Mouse (Mus musculus): ENCODE data around the gene Rxrb. TPM values are rescaled to one million over a fixed set of nuclear protein-coding genes. Genes with fewer than 3 reads are reported as not detected.
"Not testable (repeated sequence)": the region's sequence is repeated elsewhere in the genome, so short reads cannot be mapped to it uniquely, and the experiment has no call there.

The Rxrb gene
- polyA plus RNA-seq, 2 experiments = 29.2 to 83.2 TPM

- no peak overlapping the region for H3K27ac ChIP-seq (replicated peaks; ENCODE audit: low read depth, low read length)
- peak overlapping the region; percentile 93 for H3K4me2 ChIP-seq (replicated peaks; ENCODE audit: low read depth, low read length, severe bottlenecking)
- no peaks in the 10 kb centered on the region for H3K9me3 ChIP-seq (ENCODE audit: control insufficient read depth, low read length)
- H3K9ac ChIP-seq (ENCODE audit: low read depth, low read length, severe bottlenecking) = peak overlapping the region; percentile 48
- TF ChIP-seq POLR2A (IDR thresholded peaks at IDR 0.05; ENCODE audit: borderline replicate concordance, extremely low read depth, insufficient read depth, insufficient read length) = no peak
- H3K4me3 ChIP-seq (replicated peaks; ENCODE audit: low read length) = peak overlapping the region; percentile 49
- ATAC-seq (ENCODE audit: low FRiP score, low read depth) = 0 out of 2 replicates have a peak, but pooled peaks have one; percentile 41
- no peak for DNase-seq (ENCODE audit: low spot score)
- H3K36me3 ChIP-seq (ENCODE audit: control insufficient read depth, insufficient read depth, low read length) = no peaks in the 10 kb centered on the region
- no peaks in the 10 kb centered on the region for H3K4me1 ChIP-seq (ENCODE audit: control insufficient read depth, insufficient read depth, low read length)
- H3K27me3 ChIP-seq (ENCODE audit: control insufficient read depth, insufficient read depth, low read length) = peaks cover 28% of the 10 kb centered on the region
- WGBS = 2% methylated on average over 75 of the region's 87 CpGs
Observed at GRCm38 (mm10) chr17:33999341-34000149, 32.1 kb upstream of the Rxrb start.

- H3K9me3 ChIP-seq (ENCODE audit: control insufficient read depth, low read length) = no peaks in the 10 kb centered on the region
- H3K4me3 ChIP-seq (replicated peaks; ENCODE audit: low read length) = peak within 1 kb of the TSS; percentile 49
- ATAC-seq (ENCODE audit: low FRiP score, low read depth) = peak; percentile 80; the same call in 1 of the 2 replicates
- DNase-seq (ENCODE audit: low spot score) = peak; percentile 48
- peaks cover 28% of the 10 kb centered on the region for H3K27me3 ChIP-seq (ENCODE audit: control insufficient read depth, insufficient read depth, low read length)
- WGBS = under 1% methylated on average over 27 of the region's 30 CpGs
- no peaks in the 10 kb centered on the region for H3K4me1 ChIP-seq (ENCODE audit: control insufficient read depth, insufficient read depth, low read length)
- no peaks in the 10 kb centered on the region for H3K36me3 ChIP-seq (ENCODE audit: control insufficient read depth, insufficient read depth, low read length)
- H3K27ac ChIP-seq (replicated peaks; ENCODE audit: low read depth, low read length) = no peak within 1 kb of the TSS
- H3K9ac ChIP-seq (ENCODE audit: low read depth, low read length, severe bottlenecking) = peak within 1 kb of the TSS; percentile 48
- no peak for TF ChIP-seq POLR2A (IDR thresholded peaks at IDR 0.05; ENCODE audit: borderline replicate concordance, extremely low read depth, insufficient read depth, insufficient read length)
- peak within 1 kb of the TSS; percentile 93 for H3K4me2 ChIP-seq (replicated peaks; ENCODE audit: low read depth, low read length, severe bottlenecking)
Observed at GRCm38 (mm10) chr17:34000150-34000537, 31.5 kb upstream of the Rxrb start, which contains the start of gene H2-K1. H2-K1 (minus strand) TSS chr17:34000347.

- not testable (repeated sequence) for H3K4me2 ChIP-seq (replicated peaks; ENCODE audit: low read depth, low read length, severe bottlenecking); DNase-seq (ENCODE audit: low spot score); H3K27ac ChIP-seq (replicated peaks; ENCODE audit: low read depth, low read length); H3K4me3 ChIP-seq (replicated peaks; ENCODE audit: low read length); H3K4me1 ChIP-seq (ENCODE audit: control insufficient read depth, insufficient read depth, low read length); H3K36me3 ChIP-seq (ENCODE audit: control insufficient read depth, insufficient read depth, low read length); H3K9ac ChIP-seq (ENCODE audit: low read depth, low read length, severe bottlenecking); ATAC-seq (ENCODE audit: low FRiP score, low read depth); H3K9me3 ChIP-seq (ENCODE audit: control insufficient read depth, low read length)
- 41% methylated on average over 2 of the region's 2 CpGs for WGBS
- peaks cover 28% of the 10 kb centered on the region for H3K27me3 ChIP-seq (ENCODE audit: control insufficient read depth, insufficient read depth, low read length)
Observed at GRCm38 (mm10) chr17:34000796-34001195, 30.8 kb upstream of the Rxrb start.

- Histone ChIP-seq H3K4me2 (replicated peaks; ENCODE audit: low read depth, low read length, severe bottlenecking) (no peak overlapping the region), H3K9me3 (ENCODE audit: control insufficient read depth, low read length) (no peaks in the 10 kb centered on the region), H3K36me3 (ENCODE audit: control insufficient read depth, insufficient read depth, low read length) (no peaks in the 10 kb centered on the region), H3K27ac (replicated peaks; ENCODE audit: low read depth, low read length) (no peak overlapping the region), H3K9ac (ENCODE audit: low read depth, low read length, severe bottlenecking) (no peak overlapping the region), H3K27me3 (ENCODE audit: control insufficient read depth, insufficient read depth, low read length) (peaks cover 28% of the 10 kb centered on the region), H3K4me1 (ENCODE audit: control insufficient read depth, insufficient read depth, low read length) (no peaks in the 10 kb centered on the region), H3K4me3 (replicated peaks; ENCODE audit: low read length) (no peak overlapping the region)
- ATAC-seq (ENCODE audit: low FRiP score, low read depth) (no peak), DNase-seq (ENCODE audit: low spot score) (no peak)
- TF ChIP-seq POLR2A (IDR thresholded peaks at IDR 0.05; ENCODE audit: borderline replicate concordance, extremely low read depth, insufficient read depth, insufficient read length) = no peak
- WGBS = 10% methylated on average over 5 of the region's 5 CpGs
Observed at GRCm38 (mm10) chr17:34003426-34003825, 28.2 kb upstream of the Rxrb start.

- 31% methylated on average over 2 of the region's 2 CpGs for WGBS
Observed at GRCm38 (mm10) chr17:34006570-34006969, 25.0 kb upstream of the Rxrb start.

More at GRCm38 (mm10) chr17:34006570-34006969, 25.0 kb upstream of the Rxrb start:
- TF ChIP-seq POLR2A (IDR thresholded peaks at IDR 0.05; ENCODE audit: borderline replicate concordance, extremely low read depth, insufficient read depth, insufficient read length) = no peak
- H3K36me3 ChIP-seq (ENCODE audit: control insufficient read depth, insufficient read depth, low read length) = no peaks in the 10 kb centered on the region
- H3K4me3 ChIP-seq (replicated peaks; ENCODE audit: low read length) = no peak overlapping the region
- H3K27me3 ChIP-seq (ENCODE audit: control insufficient read depth, insufficient read depth, low read length) = peaks cover 6% of the 10 kb centered on the region; the same call in 1 of the 2 replicates
- no peak overlapping the region for H3K9ac ChIP-seq (ENCODE audit: low read depth, low read length, severe bottlenecking)
- DNase-seq (ENCODE audit: low spot score) (no peak), ATAC-seq (ENCODE audit: low FRiP score, low read depth) (no peak)
- no peaks in the 10 kb centered on the region for H3K4me1 ChIP-seq (ENCODE audit: control insufficient read depth, insufficient read depth, low read length)
- H3K4me2 ChIP-seq (replicated peaks; ENCODE audit: low read depth, low read length, severe bottlenecking) = no peak overlapping the region
- H3K9me3 ChIP-seq (ENCODE audit: control insufficient read depth, low read length) = no peaks in the 10 kb centered on the region
- H3K27ac ChIP-seq (replicated peaks; ENCODE audit: low read depth, low read length) = no peak overlapping the region

Measured in limb, embryonic 14.5 days (tissue).